Mouse (Mus musculus) thymus, adult 18-20 months (tissue): ENCODE results near the gene Rpl15.
"Not testable (repeated sequence)": the region's sequence is repeated elsewhere in the genome, so short reads cannot be mapped to it uniquely, and the experiment has no call there.

ENCODE experiments used
- DNase-seq, 2 experiments: peaks; one replicate each; pipeline ENCODE4 v3.0.0; 2022; ENCODE audit warnings: mixed read lengths in 2 of 2

The Rpl15 gene

DNA sequence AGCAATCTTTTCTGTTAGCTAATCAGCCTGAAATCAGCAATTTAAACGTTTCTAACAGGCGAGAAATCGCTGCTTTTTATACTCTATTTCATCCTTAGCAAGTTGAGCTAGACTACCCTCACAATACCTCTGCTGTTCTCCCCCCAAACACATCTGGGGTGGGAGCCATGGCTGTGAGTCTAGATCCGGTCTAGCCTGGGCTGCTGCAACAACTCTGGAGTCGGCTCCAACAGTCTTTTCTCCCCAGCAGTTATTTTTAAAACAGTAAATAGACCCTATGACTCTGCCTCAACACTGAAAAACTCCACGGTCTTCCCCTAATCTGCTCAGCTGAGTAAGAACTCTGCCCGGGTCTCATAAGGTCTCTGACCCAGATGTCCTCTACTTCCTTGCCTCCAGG is 31.1 kb downstream of the Rpl15 start:
- DNase-seq, result no peak

DNA sequence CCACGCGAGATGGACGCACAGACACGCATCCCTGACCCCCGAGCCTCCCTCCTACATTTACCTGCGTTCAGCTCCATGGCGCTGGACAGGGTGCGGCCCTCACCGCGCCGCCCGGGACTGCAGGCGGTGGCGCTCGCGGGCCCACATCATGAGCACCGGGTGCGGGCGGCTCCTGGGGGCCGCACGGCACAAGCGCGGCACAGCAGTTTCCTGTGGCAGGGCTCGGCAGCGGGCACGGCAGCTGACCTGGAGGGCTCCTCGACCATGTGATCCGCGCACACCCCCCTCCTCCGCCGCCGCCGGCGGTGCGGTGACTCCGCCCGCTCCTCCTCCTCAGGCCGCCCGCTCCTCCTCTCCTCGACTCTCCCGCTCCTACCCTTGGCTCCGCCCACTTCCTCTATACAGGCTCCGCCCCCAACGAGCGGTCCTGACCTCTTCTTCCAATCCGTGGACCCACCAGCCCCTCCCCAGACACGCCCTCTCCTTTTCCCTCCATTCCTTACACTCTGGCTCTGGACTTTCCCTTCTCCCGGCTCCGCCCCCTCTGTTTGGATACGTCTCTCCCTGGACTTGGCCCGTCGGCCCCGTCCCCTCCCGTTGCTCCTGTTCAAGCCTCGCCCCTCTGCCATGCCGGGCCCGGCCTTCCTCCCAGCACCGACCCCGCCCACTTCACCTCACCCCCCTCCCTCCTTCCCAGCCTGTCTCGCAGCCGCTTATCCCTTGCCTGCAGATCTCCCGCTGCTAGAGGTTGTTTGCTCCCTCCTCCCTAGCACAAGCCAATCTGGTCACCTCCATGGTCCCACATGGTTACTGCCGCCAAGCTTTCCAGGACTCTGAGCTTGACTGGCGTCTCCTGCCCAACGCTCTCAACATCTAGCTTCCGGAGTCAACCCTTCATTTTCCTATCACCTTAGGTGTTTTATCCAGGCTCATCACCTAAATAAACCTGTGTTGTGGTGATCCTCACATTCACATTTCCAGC is 32.1 kb downstream of the Rpl15 start, which contains the start of gene Nr1d2:
TSS of gene Nr1d2 (minus strand) at position 378 of the 982 bp plus-strand sequence.
- peak; percentile 97 to 98 for DNase-seq

GRCm38 (mm10) chr14:18238131-18238749 is 33.0 kb downstream of the Rpl15 start:
- peak; percentile 96 to 97 for DNase-seq

DNA sequence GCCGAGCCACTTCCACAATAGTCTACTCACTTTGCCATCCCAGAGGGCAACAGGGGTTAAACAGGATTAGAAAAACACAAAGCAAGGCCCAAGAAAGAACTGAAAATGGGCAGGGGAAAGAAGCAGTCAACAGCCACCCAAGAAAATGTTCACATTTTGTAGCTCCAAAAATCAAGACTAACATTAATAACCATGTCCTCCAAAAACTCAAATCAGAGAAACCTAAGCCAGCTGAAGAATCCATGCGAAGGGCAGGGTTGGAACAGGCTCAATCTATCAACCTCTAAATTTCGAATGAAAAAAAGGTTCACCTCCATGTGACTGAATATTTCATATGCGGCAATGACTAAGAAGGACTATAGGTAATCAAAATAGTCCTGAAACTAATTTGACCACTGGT is 33.8 kb downstream of the Rpl15 start:
- DNase-seq, result no peak

DNA sequence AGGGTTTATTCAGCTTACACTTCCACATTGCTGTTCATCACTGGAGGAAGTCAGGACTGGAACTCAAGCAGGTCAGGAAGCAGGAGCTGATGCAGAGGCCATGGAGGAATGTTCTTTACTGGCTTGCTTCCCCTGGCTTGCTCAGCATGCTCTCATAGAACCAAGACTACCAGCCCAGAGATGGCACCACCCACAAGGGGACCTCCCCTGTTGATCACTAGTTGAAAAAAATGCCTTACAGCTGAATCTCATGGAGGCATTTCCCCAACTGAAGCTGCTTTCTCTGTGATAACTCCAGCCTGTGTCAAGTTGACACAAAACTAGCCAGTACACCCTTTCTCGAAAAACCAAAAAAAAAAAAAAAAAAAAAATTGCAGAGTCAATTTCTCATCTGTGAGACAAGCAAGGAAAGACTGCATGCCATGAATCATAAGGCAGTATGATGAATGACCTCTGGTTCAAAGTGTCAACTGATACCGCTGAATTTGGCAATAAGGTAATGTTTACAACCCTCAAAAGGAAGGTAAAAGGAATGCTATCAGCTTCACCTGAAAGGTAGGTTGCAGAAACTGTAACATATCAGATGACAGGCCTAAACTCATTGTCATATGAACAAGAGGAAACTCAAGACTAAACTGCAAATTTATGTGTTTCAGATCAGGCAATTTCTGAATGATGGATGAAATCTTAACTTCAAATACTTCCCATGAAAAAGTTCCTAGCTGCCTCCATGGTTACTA is 34.5 kb downstream of the Rpl15 start:
- not testable (repeated sequence) for DNase-seq

GRCm38 (mm10) chr14:18233981-18234960 is 36.9 kb downstream of the Rpl15 start:
- DNase-seq, result no peak

DNA sequence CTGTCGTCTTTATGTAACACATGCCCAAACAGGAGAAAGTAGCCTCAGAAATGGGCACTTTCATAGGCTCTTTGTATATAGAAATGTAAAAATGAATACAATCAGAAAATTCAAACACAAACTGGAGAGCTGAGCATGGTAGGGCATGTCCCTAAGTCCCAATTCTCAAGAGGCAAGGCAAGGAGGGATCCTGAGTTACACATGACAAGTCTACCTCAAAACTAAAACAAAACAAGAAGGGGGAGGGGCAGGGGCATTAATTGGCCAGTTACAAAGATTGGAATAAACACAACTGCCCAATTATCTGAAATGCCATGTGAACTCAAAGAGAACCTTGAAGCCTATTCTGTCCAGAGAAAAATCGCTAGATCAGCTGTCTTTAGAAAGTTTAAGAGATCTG is 38.1 kb downstream of the Rpl15 start:
- DNase-seq, result no peak

GRCm38 (mm10) chr14:18231866-18232265 is 39.3 kb downstream of the Rpl15 start:
- not testable (repeated sequence) for DNase-seq

DNA sequence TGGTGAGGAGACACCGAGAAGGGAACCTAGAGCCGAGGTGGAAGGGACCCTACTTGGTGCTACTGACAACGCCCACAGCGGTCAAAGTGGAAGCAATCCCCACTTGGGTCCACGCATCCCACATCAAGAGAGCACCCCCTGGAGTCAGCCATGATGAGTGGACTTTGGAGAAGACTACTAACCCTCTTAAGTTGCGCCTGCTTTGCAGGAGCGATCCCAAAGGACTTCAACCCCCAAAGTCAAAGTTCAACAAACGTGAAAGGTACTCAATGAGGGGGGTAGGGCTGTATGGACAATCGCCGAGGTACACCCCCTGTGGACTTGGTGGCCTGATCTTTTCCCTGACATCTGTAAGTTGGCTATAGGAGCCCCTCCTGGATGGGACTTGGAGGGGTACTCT is 41.4 kb downstream of the Rpl15 start:
- not testable (repeated sequence) for DNase-seq

DNA sequence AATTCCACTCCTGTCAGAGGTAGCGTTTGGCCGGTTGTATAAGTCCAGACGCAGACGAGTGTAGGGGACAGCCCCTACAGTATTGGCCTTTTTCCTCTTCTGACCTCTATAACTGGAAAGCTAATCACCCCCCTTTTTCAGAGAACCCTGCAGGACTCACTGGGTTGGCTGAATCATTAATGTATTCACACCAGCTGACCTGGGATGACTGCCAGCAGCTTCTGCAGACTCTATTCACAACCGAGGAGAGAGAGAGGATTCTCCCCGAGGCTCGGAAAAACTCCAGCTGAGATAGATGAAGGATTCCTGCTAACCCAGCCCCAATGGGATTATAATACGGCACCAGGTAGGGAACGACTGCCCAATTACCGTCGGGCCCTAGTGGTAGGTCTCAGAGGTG is 45.0 kb downstream of the Rpl15 start:
- not testable (repeated sequence) for DNase-seq

DNA sequence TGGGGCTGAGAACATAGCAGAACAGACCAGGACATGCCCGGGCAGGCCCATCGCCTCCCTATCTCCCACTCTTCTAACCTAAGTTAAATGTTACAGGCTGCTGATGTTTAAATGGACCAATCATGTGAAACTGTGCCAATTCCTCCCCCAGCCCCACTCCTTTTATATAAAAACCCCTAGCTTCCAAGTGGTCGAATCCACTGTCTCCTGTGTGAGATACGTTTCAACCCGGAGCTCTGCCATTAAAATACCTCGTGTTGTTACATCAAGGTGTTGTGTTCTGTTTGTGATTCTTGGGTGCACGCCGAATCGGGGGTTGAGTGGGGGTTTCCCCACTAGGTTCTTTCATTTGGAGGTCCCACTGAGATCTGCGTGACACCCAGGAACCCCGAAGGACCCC is 45.8 kb downstream of the Rpl15 start:
- not testable (repeated sequence) for DNase-seq

DNA sequence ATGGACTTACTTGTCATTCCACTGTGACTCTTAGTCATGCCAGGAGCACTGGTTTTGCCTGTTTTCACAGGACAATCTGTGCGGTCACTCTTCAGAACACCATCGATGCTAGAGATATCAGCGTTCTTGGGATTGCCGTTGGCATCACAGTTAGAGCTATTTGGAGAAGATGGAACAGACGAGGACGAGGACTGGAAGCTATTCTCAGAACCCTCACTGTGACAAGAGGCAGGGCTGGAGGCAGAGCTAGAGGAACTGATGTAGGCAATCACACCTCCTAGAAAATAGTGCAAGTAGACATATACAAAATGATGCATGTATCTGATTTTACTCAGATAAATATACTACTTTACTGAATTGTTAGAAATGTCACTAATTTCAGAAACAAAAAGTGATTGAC is 49.2 kb downstream of the Rpl15 start:
- DNase-seq, result no peak
